Mouse (Mus musculus) heart, adult 18-20 months (tissue): ENCODE results near the gene Unc5b. TPM values are rescaled to one million over a fixed set of nuclear protein-coding genes. Genes with fewer than 3 reads are reported as not detected.
"Not testable (repeated sequence)": the region's sequence is repeated elsewhere in the genome, so short reads cannot be mapped to it uniquely, and the experiment has no call there.

ENCODE experiments used
- DNase-seq, 2 experiments: peaks; one replicate each; pipeline ENCODE4 v3.0.0; 2021 to 2022; ENCODE audit warnings: mixed read lengths in 1 of 2
- long read RNA-seq, 2 experiments: library from polyadenylated mRNA; stranded (forward); transcript quantifications; one replicate each; pipeline ENCODE4 v2.0.0; 2021
- total RNA-seq, 2 experiments: library from RNA; stranded (reverse); gene quantifications; 2 replicates each; pipeline ENCODE4 v1.2.3; 2021

The Unc5b gene
- 10 to 100 TPM in 1 of 2 experiments, 1 to 10 TPM in 1; 8.2 to 10.4 TPM for total RNA-seq
- long read RNA-seq, experiment 1, partial matches to known transcripts, result 0 of 2 reads
- long read RNA-seq, experiment 1, other reads (novel, unspliced or antisense), result 2 of 2 reads
- long read RNA-seq, experiment 2, partial matches to known transcripts, result 0 of 1 reads
- long read RNA-seq, experiment 2, other reads (novel, unspliced or antisense), result 1 of 1 reads

- peak; percentile 97 for DNase-seq
Observed at GRCm38 (mm10) chr10:60831379-60831778, at the start of gene Unc5b. Unc5b (minus strand) TSS chr10:60831581.

- no peak for DNase-seq
Observed at GRCm38 (mm10) chr10:60879817-60880216, 48.4 kb upstream of the Unc5b start.

DNA sequence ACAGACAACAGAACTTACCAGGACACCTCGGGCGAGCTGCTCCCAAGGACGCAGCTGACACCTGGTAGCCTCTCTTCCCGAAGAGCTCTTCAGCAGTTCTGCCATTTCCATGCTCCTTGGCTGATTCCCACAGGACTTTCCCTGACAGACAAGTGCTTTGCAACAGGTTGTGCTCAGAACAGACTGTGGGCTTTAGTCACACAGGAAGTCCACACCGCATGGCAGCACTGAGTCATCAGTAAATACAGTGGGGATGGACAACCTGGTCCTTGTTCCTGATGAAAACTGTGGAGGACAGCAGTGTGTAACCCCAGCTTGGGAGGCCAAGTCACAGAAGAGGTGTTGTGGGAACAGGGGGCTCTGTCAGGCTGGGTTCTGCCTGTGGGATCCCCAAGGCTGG, 45.7 kb upstream of the Unc5b start:
- DNase-seq, result no peak

GRCm38 (mm10) chr10:60875011-60875410, 43.6 kb upstream of the Unc5b start:
- DNase-seq, result no peak

- DNase-seq, result no peak
Observed at GRCm38 (mm10) chr10:60863318-60863717, 31.9 kb upstream of the Unc5b start.

GRCm38 (mm10) chr10:60862477-60863293, 31.3 kb upstream of the Unc5b start:
- DNase-seq, result no peak

GRCm38 (mm10) chr10:60845271-60845670, 13.9 kb upstream of the Unc5b start:
- not testable (repeated sequence) for DNase-seq

GRCm38 (mm10) chr10:60838816-60839215, 7.4 kb upstream of the Unc5b start:
- peak; percentile 41 to 59 for DNase-seq

DNA sequence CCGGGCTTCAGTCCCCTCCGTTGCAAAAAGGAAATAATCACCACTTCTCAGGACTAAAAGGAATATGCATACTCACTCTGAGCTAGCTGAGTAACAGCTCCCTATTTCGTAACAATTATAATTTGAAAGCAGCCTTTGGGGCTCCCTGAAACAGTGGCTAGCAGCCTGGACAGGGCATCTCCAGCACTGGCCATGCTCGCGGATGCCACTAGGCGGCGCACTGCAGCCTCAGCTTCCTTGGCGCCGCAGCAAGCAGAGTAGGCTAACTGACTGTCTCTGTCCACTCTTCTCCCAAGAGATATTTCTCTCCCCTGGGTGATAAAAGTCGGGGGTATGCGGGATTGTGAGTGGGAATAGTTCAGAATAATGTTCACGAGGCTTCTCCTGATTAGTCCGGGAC, 3.6 kb upstream of the Unc5b start:
- DNase-seq, result peak; percentile 77 to 91

- DNase-seq, result peak in 1 of 2 experiments; percentile 17
Observed at GRCm38 (mm10) chr10:60832664-60833173, 1.3 kb upstream of the Unc5b start.

- DNase-seq, result no peak
Observed at GRCm38 (mm10) chr10:60830556-60831350, 628 bp downstream of the Unc5b start.

- no peak for DNase-seq
Observed at GRCm38 (mm10) chr10:60830000-60830399, 1.4 kb downstream of the Unc5b start.

GRCm38 (mm10) chr10:60829071-60829470, 2.3 kb downstream of the Unc5b start:
- no peak for DNase-seq

GRCm38 (mm10) chr10:60827901-60828670, 3.3 kb downstream of the Unc5b start:
- DNase-seq, result no peak

- DNase-seq, result no peak
Observed at GRCm38 (mm10) chr10:60827266-60827665, 4.1 kb downstream of the Unc5b start.

GRCm38 (mm10) chr10:60826461-60827237, 4.7 kb downstream of the Unc5b start:
- peak in 1 of 2 experiments; percentile 65 for DNase-seq

DNA sequence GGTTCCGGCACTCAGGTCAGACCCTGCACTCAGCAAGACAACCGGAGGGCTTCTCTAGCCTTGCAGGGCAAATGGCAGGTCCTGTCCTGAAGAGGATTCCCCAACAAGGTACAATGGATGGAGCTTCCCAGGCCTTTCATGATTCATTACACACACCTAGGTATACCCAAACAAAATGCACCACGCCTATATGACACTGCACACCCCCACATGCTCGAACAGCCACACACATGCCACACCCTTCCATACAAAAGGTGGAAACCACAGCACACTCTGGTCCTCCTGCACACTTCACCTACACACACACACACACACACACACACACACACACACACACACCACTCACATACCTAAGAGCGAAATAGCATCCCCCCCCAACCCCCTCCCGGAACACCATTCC, 5.4 kb downstream of the Unc5b start:
- no peak for DNase-seq

DNA sequence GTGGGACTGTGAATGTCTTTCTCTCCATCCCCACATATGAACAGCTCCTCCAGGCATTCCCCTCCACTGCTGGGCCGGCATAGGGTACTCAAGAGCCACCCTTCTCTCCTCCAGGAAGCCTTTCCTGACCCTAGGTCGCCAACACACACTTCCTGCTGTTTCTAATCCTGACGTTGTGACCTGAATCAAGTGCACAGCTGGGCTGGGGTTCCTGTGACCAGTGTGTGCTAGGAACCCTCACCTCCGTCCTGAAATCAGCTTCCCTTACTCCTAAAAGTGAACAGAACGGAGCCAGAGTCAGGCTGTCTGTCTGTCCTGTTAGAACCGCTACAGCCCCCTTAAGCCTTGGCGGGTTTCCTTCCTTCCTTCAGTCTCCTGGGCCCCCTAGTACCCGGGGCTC, 7.6 kb downstream of the Unc5b start:
- DNase-seq, result peak in 1 of 2 experiments; percentile 18

DNA sequence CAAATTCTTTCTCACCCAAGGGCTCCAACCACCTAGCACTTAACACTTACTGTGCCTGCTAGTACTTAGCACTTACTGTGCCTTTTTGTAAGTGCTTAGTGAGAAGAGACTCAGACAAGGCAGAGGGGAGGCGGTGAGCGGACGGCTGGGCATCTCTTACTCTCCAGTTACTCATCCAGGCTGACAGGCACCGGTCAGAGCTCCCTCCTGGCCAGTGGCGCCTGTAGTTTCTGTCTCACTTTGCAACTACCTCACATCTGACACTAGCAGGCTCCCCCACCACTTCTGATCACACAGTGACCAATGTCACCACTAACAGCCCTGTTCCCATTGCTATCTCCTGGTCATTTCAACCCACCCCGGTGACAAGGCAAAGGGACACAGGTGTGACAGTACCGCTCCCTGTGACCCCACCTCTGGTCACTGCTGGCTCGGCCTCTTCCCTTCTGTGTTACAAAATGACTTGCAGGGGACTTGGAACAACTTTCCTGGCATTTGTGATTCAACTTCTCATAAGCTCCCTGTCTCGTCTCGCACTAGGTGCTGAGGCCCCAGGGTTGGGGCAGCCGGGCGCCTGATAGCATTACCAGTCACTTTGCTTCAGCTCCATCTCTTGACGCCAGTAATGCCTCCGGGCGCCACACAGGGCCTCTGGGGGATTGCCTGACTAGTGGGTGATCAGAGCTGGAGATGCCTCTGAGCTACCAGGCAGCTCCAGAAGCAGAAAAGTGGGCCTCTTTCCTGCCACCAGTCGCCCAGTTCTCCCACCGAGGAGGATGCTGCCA, 8.5 kb downstream of the Unc5b start:
- DNase-seq, result peak in 1 of 2 experiments; percentile 3

GRCm38 (mm10) chr10:60821736-60822358, 9.5 kb downstream of the Unc5b start:
- DNase-seq, result no peak
